Mouse (Mus musculus) lung, embryonic 15.5 days (tissue): ENCODE results near the gene Galnt13. TPM values are rescaled to one million over a fixed set of nuclear protein-coding genes. Genes with fewer than 3 reads are reported as not detected.

Experiments
- ATAC-seq: fragments of 200-750 bp; cut with Nextera tagmentation; 2 replicates; pipeline ENCODE4 v1.8.0; 2017; ENCODE audit warnings: moderate number of reproducible peaks, borderline replicate concordance; ENCODE audit not compliant: low FRiP score, low TSS enrichment; ENCODE audit errors: extremely low read depth
- H3K27ac ChIP-seq: fragments of 300-500 bp; sonication (generic); 2 replicates; pipeline ENCODE4 v1.5.1; 2015; ENCODE audit warnings: moderate library complexity, mild to moderate bottlenecking, inconsistent platforms
- H3K27me3 ChIP-seq: fragments of 300-500 bp; sonication (generic); 2 replicates; pipeline ENCODE4 v1.6.1; 2015; ENCODE audit warnings: inconsistent platforms
- H3K36me3 ChIP-seq: fragments of 300-500 bp; sonication (generic); 2 replicates; pipeline ENCODE4 v1.6.1; 2015; ENCODE audit warnings: inconsistent platforms
- H3K4me1 ChIP-seq: fragments of 300-500 bp; sonication (generic); 2 replicates; pipeline ENCODE4 v1.6.1; 2015; ENCODE audit warnings: inconsistent platforms
- H3K4me2 ChIP-seq: fragments of 300-500 bp; sonication (generic); 2 replicates; pipeline ENCODE4 v1.6.1; 2015; ENCODE audit warnings: inconsistent platforms, mild to moderate bottlenecking, moderate library complexity
- H3K4me3 ChIP-seq: fragments of 300-500 bp; sonication (generic); 2 replicates; pipeline ENCODE4 v1.5.1; 2015; ENCODE audit warnings: mild to moderate bottlenecking, inconsistent platforms
- H3K9ac ChIP-seq: fragments of 300-500 bp; sonication (generic); 2 replicates; pipeline ENCODE4 v1.6.1; 2015; ENCODE audit warnings: inconsistent platforms
- H3K9me3 ChIP-seq: fragments of 300-500 bp; sonication (generic); 2 replicates; pipeline ENCODE4 v1.6.1; 2016; ENCODE audit warnings: inconsistent platforms
- WGBS: fragments of 180-500 bp; shearing (Covaris S2); methylation state at CpG from one replicate; pipeline ENCODE4 v1.1.7; 2015; 5-methylcytosine and 5-hydroxymethylcytosine counted together
- polyA plus RNA-seq: library from polyadenylated mRNA; unstranded; fragments of >200 nt; fragmentation: Nextera tagmentation; extraction: Ambion mirVana; gene quantifications from 2 replicates; pipeline ENCODE4 v1.2.1, GENCODE M21; 2015

The Galnt13 gene
- polyA plus RNA-seq, 1 experiment from 2014 or later, result 0.09 TPM

DNA sequence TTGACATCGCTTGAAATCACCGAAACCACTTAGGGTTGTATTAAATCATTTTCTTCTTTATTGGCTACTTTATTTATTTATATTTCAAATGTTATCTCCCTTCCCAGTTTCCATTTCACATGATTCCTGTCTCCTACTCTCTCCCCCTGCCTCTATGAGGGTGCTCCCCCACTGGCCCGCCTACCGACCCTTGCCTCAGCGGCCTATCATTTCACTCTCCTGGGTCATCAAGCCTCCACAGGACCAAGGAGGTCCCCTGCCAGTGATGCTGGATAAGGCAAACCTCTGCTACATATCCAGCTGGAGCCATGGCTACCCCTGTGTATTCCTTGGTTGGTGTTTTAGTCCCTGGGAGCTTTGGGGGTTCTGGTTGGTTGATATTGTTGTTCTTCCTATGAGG, 667.4 kb downstream of the Galnt13 start:
- Histone ChIP-seq H3K9ac (no peak overlapping the region), H3K9me3 (no peaks in the 10 kb centered on the region), H3K27me3 (no peaks in the 10 kb centered on the region), H3K4me1 (no peaks in the 10 kb centered on the region), H3K4me2 (no peak overlapping the region), H3K36me3 (no peaks in the 10 kb centered on the region), H3K27ac (no peak overlapping the region), H3K4me3 (no peak overlapping the region)
- no peak for ATAC-seq
- WGBS, result 90% methylated on average over 5 of the region's 5 CpGs

DNA sequence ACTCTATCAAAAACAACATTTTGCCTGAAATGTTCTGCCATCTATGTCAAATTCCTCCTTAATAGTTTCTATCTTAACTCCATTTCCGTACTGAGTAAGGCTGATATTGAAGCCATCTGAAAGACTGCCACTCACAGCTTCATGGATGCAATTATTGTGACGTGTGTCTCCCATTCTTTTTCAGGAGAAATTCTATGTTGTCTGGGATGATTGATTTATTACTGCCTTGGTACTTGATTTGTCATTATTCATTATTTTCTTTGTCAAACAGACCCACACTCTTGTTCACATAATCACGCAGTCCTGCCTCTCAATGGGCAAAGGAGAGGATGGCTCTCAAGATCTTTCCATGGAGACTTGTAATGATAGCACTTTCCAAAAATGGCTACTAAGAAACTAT, 671.7 kb downstream of the Galnt13 start:
- Histone ChIP-seq H3K4me1 (no peaks in the 10 kb centered on the region), H3K27ac (no peak overlapping the region), H3K4me2 (no peak overlapping the region), H3K27me3 (no peaks in the 10 kb centered on the region), H3K9ac (no peak overlapping the region), H3K36me3 (no peaks in the 10 kb centered on the region), H3K9me3 (no peaks in the 10 kb centered on the region), H3K4me3 (no peak overlapping the region)
- no peak for ATAC-seq
- WGBS, result 75% methylated on average over 3 of the region's 3 CpGs

DNA sequence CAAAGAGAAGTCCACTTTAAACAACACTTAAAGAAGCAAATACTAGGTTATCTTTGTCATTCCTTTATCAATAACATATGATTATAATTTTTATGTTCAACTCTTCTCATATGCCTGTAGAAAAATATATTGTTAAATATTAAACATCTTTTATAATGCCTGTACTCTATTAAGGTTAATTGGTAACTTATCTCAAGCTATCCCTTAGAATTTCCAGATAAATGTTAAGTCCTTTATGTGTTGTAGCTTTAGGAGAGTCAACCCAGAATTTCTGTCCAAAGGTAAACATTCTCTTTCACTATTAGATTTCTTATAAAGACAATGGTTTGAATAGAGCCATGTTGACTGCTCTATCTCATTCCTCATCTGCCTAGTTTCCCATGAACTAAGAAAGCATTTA, 717.0 kb downstream of the Galnt13 start:
- Histone ChIP-seq H3K27ac (no peak overlapping the region), H3K36me3 (no peaks in the 10 kb centered on the region), H3K9me3 (no peaks in the 10 kb centered on the region), H3K4me3 (no peak overlapping the region), H3K9ac (no peak overlapping the region), H3K4me1 (no peaks in the 10 kb centered on the region), H3K4me2 (no peak overlapping the region), H3K27me3 (no peaks in the 10 kb centered on the region)
- ATAC-seq, result no peak

DNA sequence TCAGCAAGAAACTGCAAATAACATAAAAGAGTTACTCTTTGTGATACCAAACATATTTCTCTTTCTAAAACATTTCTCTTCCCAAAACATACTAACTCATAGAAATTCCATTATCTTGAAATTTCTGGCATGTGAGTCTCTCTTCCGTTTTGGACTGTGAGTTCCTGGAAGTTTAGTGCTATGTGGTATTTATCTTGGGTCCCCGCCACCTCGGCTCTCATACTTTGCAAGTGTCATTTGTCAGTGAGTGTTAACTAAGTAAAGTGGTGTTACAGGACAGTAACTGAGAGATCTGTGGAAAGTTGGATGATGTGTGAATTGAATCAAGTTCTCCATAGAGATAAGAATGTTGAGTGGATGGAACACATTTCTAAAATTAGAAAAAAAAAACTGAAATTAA, 728.7 kb downstream of the Galnt13 start:
- no peak overlapping the region for H3K9ac ChIP-seq
- 21% methylated on average over 3 of the region's 3 CpGs for WGBS
- H3K4me2 ChIP-seq, result no peak overlapping the region
- no peaks in the 10 kb centered on the region for H3K4me1 ChIP-seq
- H3K27me3 ChIP-seq, result no peaks in the 10 kb centered on the region
- H3K4me3 ChIP-seq, result no peak overlapping the region
- H3K9me3 ChIP-seq, result no peaks in the 10 kb centered on the region
- H3K36me3 ChIP-seq, result no peaks in the 10 kb centered on the region
- H3K27ac ChIP-seq, result no peak overlapping the region
- ATAC-seq, result no peak
